Mouse (Mus musculus) kidney, postnatal 36 days (tissue): ENCODE measurements at regions not wholly inside any gene's neighbourhood (a gene's known extent, or its start where the extent isn't known, plus 50 kb on each side); places are given as distances from the start of the nearest gene placed in this dataset.

ENCODE experiments used
- DNase-seq, 2 experiments: peaks; one replicate each; pipeline ENCODE4 v3.0.0; 2021 to 2022; ENCODE audit warnings: mixed read lengths in 2 of 2

GRCm38 (mm10) chr3:60417001-60417400, 55.6 kb upstream of the Mbnl1 start:
- DNase-seq, result no peak

GRCm38 (mm10) chr3:60418652-60419051, 54.0 kb upstream of the Mbnl1 start:
- no peak for DNase-seq

- no peak for DNase-seq
Measured at GRCm38 (mm10) chr3:60419216-60419615, 53.4 kb upstream of the Mbnl1 start.
